Mouse (Mus musculus) liver, embryonic 11.5 days (tissue): ENCODE data around the gene Mroh8. TPM values are rescaled to one million over a fixed set of nuclear protein-coding genes. Genes with fewer than 3 reads are reported as not detected.
A peak's percentile ranks its signal among the peaks of the same experiment; 100 is the strongest.
"Not testable (repeated sequence)": the region's sequence is repeated elsewhere in the genome, so short reads cannot be mapped to it uniquely, and the experiment has no call there.

Source experiments
- ATAC-seq: fragments of 200-750 bp; cut with Nextera tagmentation; replicated peaks from 2 replicates; pipeline ENCODE4 v1.8.0; 2017; ENCODE audit warnings: moderate number of reproducible peaks, mild to moderate bottlenecking, moderate TSS enrichment, moderate library complexity; ENCODE audit not compliant: low FRiP score
- DNase-seq: peaks from one replicate; pipeline ENCODE4 v3.0.0-alpha.2; 2017; ENCODE audit warnings: low spot score
- H3K27ac ChIP-seq: fragments of 300-500 bp; sonication (generic); 2 replicates; pipeline ENCODE4 v1.5.1; 2014; ENCODE audit warnings: mild to moderate bottlenecking, low read depth, low read length, control low read depth
- H3K27me3 ChIP-seq: fragments of 300-500 bp; sonication (generic); replicated peaks from 2 replicates; pipeline ENCODE4 v1.6.1; 2014; ENCODE audit warnings: low read length, mixed read lengths; ENCODE audit not compliant: control insufficient read depth, insufficient read depth
- H3K36me3 ChIP-seq: fragments of 300-500 bp; sonication (generic); 2 replicates; pipeline ENCODE4 v1.6.1; 2014; ENCODE audit warnings: mild to moderate bottlenecking, low read length, moderate library complexity, mixed read lengths; ENCODE audit not compliant: control insufficient read depth, insufficient read depth
- H3K4me1 ChIP-seq: fragments of 300-500 bp; sonication (generic); replicated peaks from 2 replicates; pipeline ENCODE4 v1.6.1; 2014; ENCODE audit warnings: low read length, mixed read lengths; ENCODE audit not compliant: control insufficient read depth, insufficient read depth
- H3K4me2 ChIP-seq: fragments of 300-500 bp; sonication (generic); 2 replicates; pipeline ENCODE4 v1.6.1; 2014; ENCODE audit warnings: mild to moderate bottlenecking, control low read depth, moderate library complexity
- H3K4me3 ChIP-seq: fragments of 300-500 bp; sonication (generic); 2 replicates; pipeline ENCODE4 v1.5.1; 2014; ENCODE audit warnings: low read depth, low read length, control low read depth
- H3K9ac ChIP-seq: fragments of 300-500 bp; sonication (generic); 2 replicates; pipeline ENCODE4 v1.6.1; 2014; ENCODE audit warnings: low read depth, low read length, control low read depth
- H3K9me3 ChIP-seq: fragments of 300-500 bp; sonication (generic); 2 replicates; pipeline ENCODE4 v1.6.1; 2016; ENCODE audit warnings: low read length, inconsistent platforms, mixed read lengths; ENCODE audit not compliant: control insufficient read depth
- WGBS: fragments of 180-500 bp; shearing (Covaris S2); extraction: QIAGEN DNeasy Blood & Tissue Kit; methylation state at CpG from one replicate; pipeline ENCODE4 v1.1.7; 2014; 5-methylcytosine and 5-hydroxymethylcytosine counted together
- polyA plus RNA-seq: library from polyadenylated mRNA; unstranded; fragments of >200 nt; fragmentation: Nextera tagmentation; extraction: Ambion mirVana; gene quantifications from 2 replicates; pipeline ENCODE4 v1.2.1, GENCODE M21; 2014

Mroh8 gene
- polyA plus RNA-seq, 1 experiment from 2014 or later, result 0.29 TPM

GRCm38 (mm10) chr2:157220108-157220507 is 59.2 kb downstream of the Mroh8 start:
- DNase-seq (no peak), ATAC-seq (no peak)
- Histone ChIP-seq H3K4me2 (no peak overlapping the region), H3K27me3 (no peaks in the 10 kb centered on the region), H3K36me3 (no peaks in the 10 kb centered on the region), H3K9me3 (no peaks in the 10 kb centered on the region), H3K4me3 (no peak overlapping the region), H3K9ac (no peak overlapping the region), H3K4me1 (no peaks in the 10 kb centered on the region), H3K27ac (no peak overlapping the region)
- WGBS, result 81% methylated on average over 6 of the region's 6 CpGs

DNA sequence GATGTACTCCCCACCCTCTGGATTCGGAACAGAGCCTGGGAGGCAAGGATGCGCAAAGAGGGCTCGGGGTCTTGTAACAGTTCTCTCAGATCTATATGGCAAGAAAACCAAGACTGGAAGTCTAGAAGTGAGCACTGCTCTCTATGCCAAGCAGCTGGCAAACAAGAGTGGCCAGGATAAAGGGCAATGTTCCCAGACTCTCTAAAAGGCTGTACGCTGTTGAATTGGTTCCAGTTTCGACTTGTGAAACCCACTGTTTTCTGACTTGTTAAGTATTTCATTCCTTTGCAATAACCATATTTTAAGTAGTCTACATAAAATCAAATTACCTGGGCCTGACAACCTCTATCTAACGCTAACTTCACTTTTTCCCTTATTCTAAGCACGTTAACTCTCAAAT is 67.6 kb downstream of the Mroh8 start:
- Histone ChIP-seq H3K9me3 (no peaks in the 10 kb centered on the region), H3K27ac (no peak overlapping the region), H3K4me2 (no peak overlapping the region), H3K9ac (no peak overlapping the region), H3K27me3 (no peaks in the 10 kb centered on the region), H3K4me1 (no peaks in the 10 kb centered on the region), H3K36me3 (no peaks in the 10 kb centered on the region), H3K4me3 (no peak overlapping the region)
- no peak for ATAC-seq
- WGBS, result 86% methylated on average over 7 of the region's 7 CpGs
- no peak for DNase-seq

DNA sequence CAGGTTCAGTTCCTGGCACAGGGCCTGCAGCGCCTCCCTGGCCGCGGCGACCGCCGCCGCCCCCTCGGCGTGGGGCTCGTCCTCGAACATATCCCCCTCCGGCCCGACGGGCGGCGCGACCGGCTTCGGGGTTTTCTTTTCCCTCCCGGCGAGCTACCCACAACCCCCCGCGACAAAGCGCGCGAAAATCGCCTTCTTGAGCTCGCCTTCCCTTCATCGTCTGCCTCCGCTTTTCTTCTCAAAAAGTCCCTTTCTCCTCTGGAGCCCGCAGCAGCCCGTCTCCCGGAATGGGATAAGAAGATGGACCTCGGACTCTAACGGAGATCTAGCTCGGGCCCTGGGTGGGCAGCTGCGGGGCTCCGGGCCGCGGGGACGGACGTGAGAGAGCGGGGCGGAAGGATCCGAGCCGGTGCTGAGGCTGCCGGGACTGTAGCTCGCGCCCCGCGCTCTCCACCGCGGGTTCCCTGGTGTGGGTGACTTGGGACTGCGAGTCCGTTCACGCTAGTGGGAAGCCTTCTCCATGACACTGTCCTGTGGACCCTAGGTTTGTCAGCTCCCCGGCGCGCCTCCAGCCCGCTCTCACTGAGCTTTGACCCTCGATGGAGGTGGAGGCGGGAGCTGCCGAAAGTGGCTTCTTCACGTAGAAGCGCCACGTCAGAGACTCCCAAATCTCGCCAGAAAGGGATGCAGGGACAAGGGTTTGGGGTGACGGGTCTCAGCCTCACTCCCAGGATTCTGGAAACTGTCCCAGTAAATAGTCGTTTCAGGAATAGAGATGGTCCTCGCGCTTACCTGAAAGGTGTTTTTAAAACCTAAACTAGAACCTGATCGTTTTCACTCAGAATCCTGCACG is 74.8 kb downstream of the Mroh8 start, which contains the start of gene Rbl1:
Gene Rbl1 (minus strand): TSS at position 169 of the 853 bp plus-strand sequence.
- Histone ChIP-seq H3K9ac (peak within 1 kb of the TSS; percentile 97), H3K27me3 (no peaks in the 10 kb centered on the region), H3K4me1 (peaks cover 3% of the 10 kb centered on the region; the same call in 1 of the 2 replicates), H3K27ac (peak within 1 kb of the TSS; percentile 95), H3K36me3 (peaks cover 4% of the 10 kb centered on the region; the same call in 1 of the 2 replicates), H3K4me2 (peak within 1 kb of the TSS; percentile 93), H3K4me3 (peak within 1 kb of the TSS; percentile 80), H3K9me3 (no peaks in the 10 kb centered on the region; the same call in 1 of the 2 replicates)
- peak; percentile 81 for ATAC-seq
- 1% methylated on average over 73 of the region's 73 CpGs for WGBS
- peak; percentile 97 for DNase-seq

GRCm38 (mm10) chr2:157203459-157204365 is 75.6 kb downstream of the Mroh8 start:
- Histone ChIP-seq H3K27ac (peak overlapping the region; percentile 95), H3K4me1 (peaks cover 3% of the 10 kb centered on the region; the same call in 1 of the 2 replicates), H3K4me3 (peak overlapping the region; percentile 80), H3K36me3 (peaks cover 11% of the 10 kb centered on the region), H3K4me2 (peak overlapping the region; percentile 93), H3K9me3 (no peaks in the 10 kb centered on the region; the same call in 1 of the 2 replicates), H3K9ac (peak overlapping the region; percentile 97), H3K27me3 (no peaks in the 10 kb centered on the region)
- DNase-seq (no peak), ATAC-seq (peak; percentile 84)
- WGBS, result 1% methylated on average over 49 of the region's 49 CpGs

- Histone ChIP-seq H3K36me3 (peaks cover 15% of the 10 kb centered on the region), H3K4me3 (peak overlapping the region; percentile 80), H3K27me3 (no peaks in the 10 kb centered on the region), H3K27ac (no peak overlapping the region), H3K9ac (peak overlapping the region; percentile 97), H3K4me2 (peak overlapping the region; percentile 93), H3K4me1 (peaks cover 3% of the 10 kb centered on the region; the same call in 1 of the 2 replicates), H3K9me3 (no peaks in the 10 kb centered on the region; the same call in 1 of the 2 replicates)
- no peak for ATAC-seq
- DNase-seq, result no peak
Measured at GRCm38 (mm10) chr2:157203026-157203425, 76.3 kb downstream of the Mroh8 start.

DNA sequence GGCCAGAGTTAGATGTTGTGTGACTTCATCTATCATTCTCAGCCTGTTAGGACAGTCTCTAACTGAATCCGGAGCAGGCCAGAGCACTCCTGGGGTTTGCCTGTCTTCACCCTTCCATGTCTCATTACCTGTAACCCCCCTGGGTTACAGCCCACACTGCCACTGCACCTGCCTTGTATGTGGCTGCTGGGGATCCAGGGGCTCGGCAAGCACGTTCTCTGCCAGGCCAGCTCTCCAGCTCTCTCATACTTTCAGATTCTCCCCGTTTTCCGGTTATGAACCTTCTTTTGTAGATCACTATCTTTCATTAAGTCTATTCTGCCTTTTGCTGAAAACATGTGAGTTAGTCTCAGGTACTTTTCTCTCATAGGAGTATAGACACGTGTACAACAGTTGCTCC is 77.0 kb downstream of the Mroh8 start:
- Histone ChIP-seq H3K4me2 (peak overlapping the region; percentile 93), H3K27ac (no peak overlapping the region), H3K9ac (no peak overlapping the region), H3K36me3 (peaks cover 15% of the 10 kb centered on the region), H3K9me3 (no peaks in the 10 kb centered on the region; the same call in 1 of the 2 replicates), H3K4me3 (no peak overlapping the region; the same call in 1 of the 2 replicates), H3K27me3 (no peaks in the 10 kb centered on the region), H3K4me1 (peaks cover 3% of the 10 kb centered on the region; the same call in 1 of the 2 replicates)
- DNase-seq, result no peak
- WGBS, result 84% methylated on average over 6 of the region's 6 CpGs
- no peak for ATAC-seq

DNA sequence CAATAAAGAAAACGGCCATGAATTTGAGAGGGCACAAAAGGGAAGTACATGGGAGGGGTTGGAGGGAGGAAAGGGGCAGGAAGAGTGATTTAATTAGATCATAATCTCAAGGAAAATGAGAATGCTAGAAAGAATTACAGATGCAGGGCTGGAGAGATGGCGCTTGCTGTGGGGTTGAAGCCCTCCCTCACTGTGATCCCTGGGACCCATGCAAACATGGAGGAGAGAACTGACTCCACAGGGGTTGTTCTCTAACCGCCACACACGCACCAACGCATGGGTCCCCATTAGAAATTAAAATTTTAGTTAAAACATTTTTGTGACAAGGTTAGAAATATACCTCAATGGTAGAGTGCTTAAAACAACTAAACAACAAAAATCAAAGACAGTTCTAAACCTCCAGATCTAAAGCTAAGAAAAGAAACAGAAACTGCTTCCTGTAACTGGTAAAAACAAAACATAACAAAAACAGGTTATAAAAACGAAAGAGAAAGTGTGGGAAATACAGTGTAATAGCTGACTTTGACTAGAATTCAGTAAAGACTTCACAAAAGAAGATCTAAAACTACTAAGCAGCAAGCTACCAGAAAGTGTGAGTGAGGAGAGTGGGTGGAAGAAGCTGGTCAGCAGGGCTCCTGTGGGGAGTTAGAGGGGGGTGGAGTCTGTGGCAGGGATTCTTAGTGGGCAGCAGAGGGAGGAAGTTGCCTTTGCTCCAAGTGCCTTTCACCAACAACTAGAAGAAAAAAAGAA is 78.1 kb downstream of the Mroh8 start:
- Histone ChIP-seq H3K27ac (no peak overlapping the region), H3K4me1 (peaks cover 3% of the 10 kb centered on the region; the same call in 1 of the 2 replicates), H3K4me3 (no peak overlapping the region), H3K36me3 (peaks cover 23% of the 10 kb centered on the region), H3K4me2 (no peak overlapping the region), H3K9me3 (no peaks in the 10 kb centered on the region; the same call in 1 of the 2 replicates), H3K9ac (no peak overlapping the region), H3K27me3 (no peaks in the 10 kb centered on the region)
- no peak for DNase-seq
- ATAC-seq, result no peak
- 80% methylated on average over 6 of the region's 6 CpGs for WGBS

- H3K9me3 ChIP-seq, H3K4me1 ChIP-seq, H3K27me3 ChIP-seq, ATAC-seq, H3K27ac ChIP-seq, H3K4me3 ChIP-seq, H3K9ac ChIP-seq, DNase-seq, H3K4me2 ChIP-seq: not testable (repeated sequence)
- peaks cover 33% of the 10 kb centered on the region for H3K36me3 ChIP-seq
- 94% methylated on average over 11 of the region's 11 CpGs for whole genome bisulfite sequencing
Measured at GRCm38 (mm10) chr2:157198405-157198804, 80.9 kb downstream of the Mroh8 start.
